Mouse (Mus musculus): ENCODE data around the gene Gm17455.

DNA sequence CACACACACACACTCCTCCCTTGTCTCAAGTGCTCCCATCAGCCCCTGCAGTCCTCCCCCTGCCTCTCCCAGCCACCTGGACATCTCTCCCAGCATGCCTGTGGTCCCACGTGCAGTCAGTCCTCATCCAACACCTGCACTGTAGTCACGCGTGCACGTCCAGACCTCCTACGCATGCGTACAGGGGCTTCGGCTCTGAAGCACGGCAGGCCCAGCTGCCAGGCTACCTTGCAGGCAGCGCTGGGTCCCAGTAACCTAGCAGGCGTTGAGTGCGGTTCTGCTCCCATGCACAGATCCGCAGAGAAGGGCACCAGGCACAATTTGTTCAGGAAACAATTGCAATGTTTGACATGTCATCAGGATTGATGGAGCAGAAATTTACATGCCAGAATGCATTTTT is 47.7 kb downstream of the Gm17455 start:
- TF ChIP-seq GATA1 (IDR thresholded peaks at IDR 0.05; ENCODE audit: low read length) (no peak), TAL1 (IDR thresholded peaks at IDR 0.05; ENCODE audit: low read length) (no peak)
